Mouse (Mus musculus): ENCODE results near the gene Ndufs7.
A peak's percentile ranks its signal among the peaks of the same experiment; 100 is the strongest.
"Not testable (repeated sequence)": the region's sequence is repeated elsewhere in the genome, so short reads cannot be mapped to it uniquely, and the experiment has no call there.

Gene Ndufs7

DNA sequence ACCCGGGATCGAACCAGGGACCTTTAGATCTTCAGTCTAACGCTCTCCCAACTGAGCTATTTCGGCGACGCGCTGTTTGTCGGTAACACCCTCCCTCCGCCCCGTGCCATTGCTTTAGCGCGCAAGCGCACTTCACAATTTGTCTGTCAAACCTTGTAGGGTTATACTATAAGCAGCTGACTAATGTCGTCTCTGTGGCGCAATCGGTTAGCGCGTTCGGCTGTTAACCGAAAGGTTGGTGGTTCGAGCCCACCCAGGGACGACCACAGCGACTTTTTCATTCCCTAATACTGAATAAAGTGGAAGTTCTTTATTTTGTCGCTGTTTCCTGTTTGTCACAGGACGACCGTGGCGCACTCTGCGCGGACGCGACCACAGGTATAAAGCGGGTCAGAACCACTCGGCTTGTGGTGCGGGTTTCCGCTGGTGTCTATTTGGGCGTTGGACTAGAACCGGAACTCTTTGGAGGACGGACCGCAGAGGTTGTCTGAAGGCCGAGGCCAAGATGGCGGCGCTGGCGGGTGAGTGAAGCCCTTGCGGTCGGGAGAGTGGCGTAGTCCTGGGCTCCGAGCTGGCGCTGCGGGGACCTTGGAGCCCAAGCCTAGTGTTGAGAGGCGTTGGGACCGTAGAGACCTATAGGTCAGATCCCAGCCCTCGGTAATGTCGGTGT, at the start of gene Ndufs7:
Gene Ndufs7, plus strand, starts transcription at position 151 of the 670 bp plus-strand sequence.
- DNase-seq, result peak; percentile 92

GRCm38 (mm10) chr10:80199440-80200008, 49.4 kb upstream of the Ndufs7 start:
- DNase-seq, result peak; percentile 83

DNA sequence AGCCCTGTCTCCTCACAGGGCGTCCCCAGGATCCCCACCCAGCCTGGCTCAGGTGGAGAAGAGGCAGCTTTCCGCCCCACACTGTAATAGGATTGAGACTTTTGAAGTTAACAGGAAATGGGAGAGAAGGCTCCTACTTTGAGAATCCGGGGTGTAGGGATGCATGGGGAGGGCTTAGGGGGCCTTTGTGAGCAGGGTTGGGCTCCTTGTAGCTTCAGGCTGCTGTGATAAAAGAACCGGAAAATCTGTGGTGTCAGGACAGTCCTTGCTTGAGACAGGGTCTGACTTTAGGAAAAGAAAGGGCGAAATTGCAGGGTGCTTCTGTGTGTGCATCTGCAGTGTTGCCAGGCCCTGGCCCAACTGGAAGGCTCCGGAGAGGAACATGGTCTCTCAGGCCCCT, 48.4 kb upstream of the Ndufs7 start:
- DNase-seq, result no peak

- DNase-seq, result no peak
Measured at GRCm38 (mm10) chr10:80204055-80204454, 44.9 kb upstream of the Ndufs7 start.

DNA sequence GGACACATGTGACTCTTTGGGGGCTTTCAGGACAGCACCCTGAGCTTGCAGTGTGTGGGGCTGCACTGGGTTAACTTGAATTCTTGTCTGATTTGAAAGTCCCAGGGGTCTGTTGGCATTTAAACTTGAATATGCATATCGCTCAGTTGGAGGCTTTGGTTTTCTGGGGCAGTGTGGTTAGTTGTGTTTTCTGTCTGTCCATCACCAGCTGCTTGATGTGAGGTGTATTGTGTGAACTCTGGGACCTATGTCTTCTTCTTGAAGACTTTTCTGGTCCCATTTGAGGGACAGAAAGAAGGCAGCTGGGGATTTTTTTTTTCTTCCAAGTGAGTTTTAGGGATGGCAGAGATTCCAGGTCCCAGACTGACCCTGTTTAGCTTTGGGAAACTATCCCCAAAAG, 41.7 kb upstream of the Ndufs7 start:
- DNase-seq, result no peak

DNA sequence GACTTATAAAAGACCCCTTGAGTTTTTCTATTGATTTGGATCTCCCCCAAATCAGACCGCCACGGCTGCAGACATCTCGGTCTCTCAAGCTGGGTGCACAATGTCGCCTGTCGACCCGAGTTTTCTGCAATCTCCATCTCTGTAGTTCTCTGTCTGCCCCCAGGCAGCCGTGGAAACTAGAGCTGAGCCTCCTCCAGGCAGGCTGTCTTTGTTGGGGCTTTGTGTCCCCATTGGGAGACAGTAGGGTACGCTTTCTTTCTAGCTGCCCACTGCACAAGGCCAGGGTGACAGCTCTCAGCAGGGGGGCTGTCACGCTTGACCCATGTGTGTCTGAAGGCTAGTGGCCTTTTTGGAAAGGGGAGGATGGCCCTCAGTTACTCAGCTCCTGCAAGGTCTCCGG, 41.2 kb upstream of the Ndufs7 start:
- no peak for DNase-seq

- DNase-seq, result no peak
Measured at GRCm38 (mm10) chr10:80208248-80208647, 40.7 kb upstream of the Ndufs7 start.

- DNase-seq, result peak; percentile 50
Measured at GRCm38 (mm10) chr10:80208841-80209371, 40.0 kb upstream of the Ndufs7 start.

DNA sequence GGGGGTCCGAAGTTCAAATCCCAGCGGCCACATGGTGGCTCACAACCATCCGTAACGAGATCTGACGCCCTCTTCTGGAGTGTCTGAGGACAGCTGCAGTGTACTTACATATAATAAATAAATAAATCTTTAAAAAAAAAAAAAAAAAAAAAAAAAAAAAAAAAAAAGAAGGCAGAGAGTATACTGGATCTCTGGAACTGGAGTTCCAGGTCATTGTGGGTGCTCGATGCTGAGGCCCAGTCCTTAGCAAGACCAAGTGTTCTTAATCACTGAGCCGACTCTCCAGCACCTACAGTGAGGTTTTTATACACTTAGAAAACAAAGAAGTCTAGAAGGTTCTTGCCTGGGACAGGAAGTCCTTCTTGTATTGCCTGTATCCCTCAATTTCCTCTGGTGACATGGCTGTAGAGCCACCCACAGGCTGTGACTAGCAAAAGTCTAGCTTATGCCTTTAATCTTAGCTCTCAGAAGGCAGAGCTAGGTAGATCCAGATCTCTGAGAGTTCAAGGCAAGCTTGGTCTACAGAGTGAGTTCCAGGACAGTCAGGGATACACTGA, 37.3 kb upstream of the Ndufs7 start:
- not testable (repeated sequence) for DNase-seq

GRCm38 (mm10) chr10:80215048-80215772, 33.7 kb upstream of the Ndufs7 start:
- DNase-seq, result no peak

GRCm38 (mm10) chr10:80220676-80221075, 28.2 kb upstream of the Ndufs7 start:
- no peak for DNase-seq

GRCm38 (mm10) chr10:80223137-80223536, 25.8 kb upstream of the Ndufs7 start:
- DNase-seq, result not testable (repeated sequence)

DNA sequence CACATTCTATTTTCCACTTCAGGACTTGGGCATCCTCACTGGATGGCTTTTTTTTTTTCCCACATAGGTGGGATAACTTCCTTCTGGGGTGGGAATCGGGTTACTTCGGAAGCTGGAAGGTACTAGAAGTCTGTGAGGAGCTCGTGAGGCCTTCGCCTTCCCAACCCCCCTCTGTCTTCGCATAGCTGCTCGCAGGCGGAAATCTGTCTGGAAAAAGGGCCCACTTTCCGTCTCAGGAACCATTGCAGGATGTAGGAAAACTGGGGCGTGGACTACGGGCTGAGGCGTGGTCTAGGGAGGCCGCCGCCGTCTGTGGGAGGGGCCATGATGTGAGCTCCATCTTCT, 22.9 kb upstream of the Ndufs7 start:
- DNase-seq, result no peak

- peak; percentile 100 for DNase-seq
Measured at GRCm38 (mm10) chr10:80226416-80227165, 22.3 kb upstream of the Ndufs7 start, which contains the start of gene Mum1. Mum1 (plus strand) TSS chr10:80226434.

- no peak for DNase-seq
Measured at GRCm38 (mm10) chr10:80227166-80227539, 21.8 kb upstream of the Ndufs7 start.

- DNase-seq, result no peak
Measured at GRCm38 (mm10) chr10:80227877-80228775, 20.8 kb upstream of the Ndufs7 start.

DNA sequence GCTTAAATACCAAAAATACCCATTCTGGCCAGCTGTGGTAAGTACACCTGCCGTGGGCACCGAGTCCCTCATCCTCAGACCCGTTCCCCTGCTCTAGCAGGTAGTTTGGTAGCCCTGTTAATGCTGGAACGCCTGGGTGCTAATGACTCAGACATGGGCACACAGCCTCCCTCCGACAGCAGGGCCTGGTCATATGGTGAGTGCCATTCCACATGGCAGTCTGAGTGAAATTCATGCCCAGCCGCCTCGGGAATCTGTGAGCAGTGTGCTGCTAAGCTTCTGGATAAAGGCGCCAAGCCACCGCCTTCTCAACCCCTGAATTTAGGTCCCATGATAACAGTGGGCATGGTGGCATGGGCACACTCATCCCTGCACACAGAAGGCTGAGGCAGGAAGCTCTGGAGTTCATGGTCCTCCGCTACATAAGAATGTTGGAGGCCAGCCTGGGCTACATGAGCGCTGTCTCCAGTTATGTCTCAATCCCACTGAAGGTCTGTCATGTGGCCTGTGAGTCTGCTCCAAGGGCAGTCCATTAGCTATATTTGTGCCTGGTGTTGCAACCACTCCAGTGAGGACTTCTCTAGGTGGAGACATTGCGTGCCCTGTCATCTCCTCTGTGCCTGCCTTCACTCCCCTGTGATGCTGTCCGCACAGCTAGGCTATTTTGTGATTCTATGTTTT, 12.6 kb upstream of the Ndufs7 start:
- DNase-seq, result no peak

DNA sequence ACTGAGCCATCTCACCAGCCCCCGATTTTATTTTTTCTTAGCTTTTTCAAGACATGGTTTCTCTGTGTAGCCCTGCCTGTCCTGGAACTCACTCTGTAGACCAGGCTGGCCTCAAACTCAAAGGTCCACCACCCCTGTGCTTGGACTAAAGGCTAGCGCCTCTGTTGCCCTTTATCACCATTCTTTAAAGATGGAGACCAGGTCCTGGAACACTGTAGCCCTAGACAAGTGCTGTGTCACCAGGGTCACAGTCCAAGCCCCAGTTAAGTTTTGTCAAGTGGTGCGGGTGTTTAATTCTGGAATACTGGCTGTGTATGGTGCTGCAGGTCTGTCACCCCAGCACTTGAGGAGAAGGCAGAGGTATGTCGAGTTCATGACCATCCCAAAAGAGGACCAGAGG, 11.9 kb upstream of the Ndufs7 start:
- no peak for DNase-seq

DNA sequence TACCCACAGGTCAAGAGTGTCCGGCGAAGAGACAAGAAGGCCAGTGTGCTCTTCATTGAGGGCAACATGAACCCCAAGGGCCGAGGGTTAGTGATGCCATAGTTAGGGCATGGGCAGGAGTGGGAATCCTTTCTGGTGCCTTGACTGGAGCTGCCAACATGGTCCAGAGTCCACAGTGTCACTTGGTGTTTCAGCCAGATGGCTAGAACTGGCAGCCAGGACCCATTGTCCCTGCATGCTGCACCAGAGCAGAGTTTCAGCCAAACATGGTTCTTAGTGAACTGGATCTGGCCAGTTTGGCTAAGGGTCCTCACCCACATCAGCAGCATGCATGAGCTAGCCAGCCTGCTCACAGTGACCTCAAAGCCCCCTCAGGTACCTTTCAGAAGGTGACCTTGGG, 10.6 kb upstream of the Ndufs7 start:
- no peak for DNase-seq

- DNase-seq, result no peak
Measured at GRCm38 (mm10) chr10:80239791-80240190, 9.1 kb upstream of the Ndufs7 start.

- no peak for DNase-seq
Measured at GRCm38 (mm10) chr10:80242088-80242487, 6.8 kb upstream of the Ndufs7 start.

All from right cerebral cortex, adult 18-20 months (tissue).